Mouse (Mus musculus) hindbrain, embryonic 14.5 days (tissue): ENCODE results near the gene Zfp672. TPM values are rescaled to one million over a fixed set of nuclear protein-coding genes. Genes with fewer than 3 reads are reported as not detected.

Source experiments
- ATAC-seq: fragments of 200-750 bp; cut with Nextera tagmentation; 2 replicates; pipeline ENCODE4 v1.8.0; 2017; ENCODE audit warnings: moderate number of reproducible peaks, mild to moderate bottlenecking, moderate TSS enrichment, moderate library complexity; ENCODE audit not compliant: low FRiP score
- DNase-seq: peaks from one replicate; pipeline ENCODE4 v3.0.0-alpha.2; 2015; ENCODE audit warnings: low spot score
- H3K27ac ChIP-seq: fragments of 300-500 bp; sonication (generic); 2 replicates; pipeline ENCODE4 v1.5.1; 2014; ENCODE audit warnings: mild to moderate bottlenecking, moderate library complexity
- H3K27me3 ChIP-seq: fragments of 300-500 bp; sonication (generic); 2 replicates; pipeline ENCODE4 v1.6.1; 2014; ENCODE audit warnings: mild to moderate bottlenecking, low read length, mixed read lengths; ENCODE audit not compliant: control insufficient read depth, insufficient read depth
- H3K36me3 ChIP-seq: fragments of 300-500 bp; sonication (generic); replicated peaks from 2 replicates; pipeline ENCODE4 v1.6.1; 2014; ENCODE audit not compliant: control insufficient read depth, insufficient read depth
- H3K4me1 ChIP-seq: fragments of 300-500 bp; sonication (generic); replicated peaks from 2 replicates; pipeline ENCODE4 v1.6.1; 2014; ENCODE audit warnings: antibody characterized with exemption, low read length, mixed read lengths; ENCODE audit not compliant: control insufficient read depth, insufficient read depth
- H3K4me2 ChIP-seq: fragments of 300-500 bp; sonication (generic); replicated peaks from 2 replicates; pipeline ENCODE4 v1.6.1; 2014; ENCODE audit warnings: mild to moderate bottlenecking, moderate library complexity
- H3K4me3 ChIP-seq: fragments of 300-500 bp; sonication (generic); replicated peaks from 2 replicates; pipeline ENCODE4 v1.5.1; 2014; ENCODE audit warnings: mild to moderate bottlenecking, low read length
- H3K9ac ChIP-seq: fragments of 300-500 bp; sonication (generic); 2 replicates; pipeline ENCODE4 v1.6.1; 2014
- H3K9me3 ChIP-seq: fragments of 300-500 bp; sonication (generic); 2 replicates; pipeline ENCODE4 v1.6.1; 2016; ENCODE audit warnings: low read length; ENCODE audit not compliant: control insufficient read depth
- WGBS: fragments of 180-500 bp; shearing (Covaris S2); extraction: QIAGEN DNeasy Blood & Tissue Kit; methylation state at CpG from one replicate; pipeline ENCODE4 v1.1.7; 2014; 5-methylcytosine and 5-hydroxymethylcytosine counted together
- polyA plus RNA-seq: library from polyadenylated mRNA; unstranded; fragments of >200 nt; fragmentation: Nextera tagmentation; extraction: Ambion mirVana; gene quantifications from 2 replicates; pipeline ENCODE4 v1.2.1, GENCODE M21; 2014

Zfp672 gene
- polyA plus RNA-seq, 1 experiment from 2014 or later, result 38.3 TPM

DNA sequence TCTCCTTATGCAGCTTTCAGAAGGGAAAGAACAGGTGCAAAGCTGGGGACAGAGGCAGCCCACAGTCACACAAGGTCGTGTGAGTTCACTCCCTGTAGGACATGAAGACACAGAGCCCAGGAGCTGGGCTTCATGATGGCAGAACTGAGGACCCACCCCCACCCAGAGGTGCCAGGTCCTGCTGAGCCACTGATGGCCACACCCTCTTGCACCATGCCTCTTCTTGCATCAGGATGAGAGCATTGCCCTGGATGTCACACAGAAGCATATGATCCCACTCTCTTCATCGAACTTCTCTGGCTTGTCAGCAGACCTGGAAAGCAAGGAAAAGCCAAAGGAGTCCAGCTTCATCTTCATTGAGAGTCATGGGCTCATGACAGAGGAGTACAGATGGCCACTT is 55.6 kb downstream of the Zfp672 start, which contains the start of gene 4930438A08Rik:
4930438A08Rik (plus strand) TSS at position 228 of the 400 bp plus-strand sequence.
- WGBS, result 69% methylated on average over 2 of the region's 2 CpGs

DNA sequence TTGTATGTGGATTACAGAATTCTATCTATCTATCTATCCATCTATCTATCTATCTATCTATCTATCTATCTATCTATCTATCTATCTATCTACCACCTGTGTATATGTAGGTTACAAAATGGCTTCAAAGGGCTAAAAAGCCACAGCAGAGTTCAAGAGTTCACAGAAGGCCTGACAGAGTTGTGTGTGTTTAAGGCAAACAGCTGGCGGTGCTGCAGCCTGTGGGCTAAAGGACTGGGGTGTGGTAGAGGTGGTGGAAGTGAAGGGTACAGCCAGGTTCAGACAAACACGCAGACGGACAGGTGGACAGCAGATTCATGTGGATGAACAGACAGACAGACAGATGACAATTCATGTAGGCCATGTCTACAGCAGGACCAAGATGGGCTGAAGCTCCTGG is 61.9 kb downstream of the Zfp672 start:
- DNase-seq (no peak), ATAC-seq (no peak)
- Histone ChIP-seq H3K4me3 (no peak overlapping the region), H3K9me3 (no peaks in the 10 kb centered on the region), H3K27ac (no peak overlapping the region), H3K4me1 (no peaks in the 10 kb centered on the region), H3K4me2 (no peak overlapping the region), H3K27me3 (no peaks in the 10 kb centered on the region), H3K36me3 (no peaks in the 10 kb centered on the region), H3K9ac (no peak overlapping the region)
- 94% methylated on average over 3 of the region's 3 CpGs for WGBS

More for the DNA sequence above, 55.6 kb downstream of the Zfp672 start, which contains the start of gene 4930438A08Rik:
- ATAC-seq (no peak), DNase-seq (no peak)
- Histone ChIP-seq H3K4me2 (no peak within 1 kb of the TSS), H3K9ac (no peak within 1 kb of the TSS), H3K9me3 (no peaks in the 10 kb centered on the region), H3K4me1 (no peaks in the 10 kb centered on the region), H3K36me3 (no peaks in the 10 kb centered on the region), H3K4me3 (no peak within 1 kb of the TSS), H3K27me3 (no peaks in the 10 kb centered on the region), H3K27ac (no peak within 1 kb of the TSS)

Other genes with a start within 250 kb of the Zfp672 start
- not detected in 2 replicates for gene Gm12248, start 237.2 kb downstream of the Zfp672 start, polyA plus RNA-seq
- gene Cnot8, start 226.2 kb downstream of the Zfp672 start, polyA plus RNA-seq, result 96.1 and 111 TPM in 2 replicates
- 12.5 and 15.5 TPM in 2 replicates for gene Gemin5, start 161.8 kb downstream of the Zfp672 start, polyA plus RNA-seq
- gene Mrpl22, start 158.7 kb downstream of the Zfp672 start, polyA plus RNA-seq, result 86.9 and 98.4 TPM in 2 replicates
- gene Igtp, start 130.8 kb downstream of the Zfp672 start, polyA plus RNA-seq, result 1.5 and 2.4 TPM in 2 replicates
- 0.94 and 1.4 TPM in 2 replicates for gene Irgm2, start 130.7 kb downstream of the Zfp672 start, polyA plus RNA-seq
- not detected in 2 replicates for gene 4930438A08Rik, start 55.5 kb downstream of the Zfp672 start, polyA plus RNA-seq
- gene Zfp692, start 23.3 kb downstream of the Zfp672 start, polyA plus RNA-seq, result 13.5 and 16.2 TPM in 2 replicates
- 34.3 and 36.5 TPM in 2 replicates for gene Sh3bp5l, start 385 bp upstream of the Zfp672 start, polyA plus RNA-seq
- not detected in 2 replicates for gene Lypd8, start 48.7 kb upstream of the Zfp672 start, polyA plus RNA-seq
- gene 1810065E05Rik, start 90.8 kb upstream of the Zfp672 start, polyA plus RNA-seq, result not detected in 2 replicates
- not detected in 2 replicates for gene Gm12253, start 102.2 kb upstream of the Zfp672 start, polyA plus RNA-seq
- not detected in 2 replicates for gene Lypd9, start 122.6 kb upstream of the Zfp672 start, polyA plus RNA-seq
- not detected in 2 replicates for gene Olfr30, start 131.9 kb upstream of the Zfp672 start, polyA plus RNA-seq
- gene Olfr332, start 162.2 kb upstream of the Zfp672 start, polyA plus RNA-seq, result not detected in 2 replicates
- gene Olfr331, start 172.2 kb upstream of the Zfp672 start, polyA plus RNA-seq, result not detected in 2 replicates
- not detected in 2 replicates for gene Olfr330, start 204.5 kb upstream of the Zfp672 start, polyA plus RNA-seq
- gene Olfr329-ps, start 216.1 kb upstream of the Zfp672 start, polyA plus RNA-seq, result 0.12 TPM in 1 of 2 replicates, not detected in the other
- gene Olfr328, start 225.3 kb upstream of the Zfp672 start, polyA plus RNA-seq, result 0.12 TPM in 1 of 2 replicates, not detected in the other
- gene Olfr224, start 240.2 kb upstream of the Zfp672 start, polyA plus RNA-seq, result not detected in 2 replicates
- gene Olfr325, start 247.4 kb upstream of the Zfp672 start, polyA plus RNA-seq, result not detected in 2 replicates